Mouse (Mus musculus): Measurements from ENCODE around the gene Bicc1.

Bicc1 gene

DNA sequence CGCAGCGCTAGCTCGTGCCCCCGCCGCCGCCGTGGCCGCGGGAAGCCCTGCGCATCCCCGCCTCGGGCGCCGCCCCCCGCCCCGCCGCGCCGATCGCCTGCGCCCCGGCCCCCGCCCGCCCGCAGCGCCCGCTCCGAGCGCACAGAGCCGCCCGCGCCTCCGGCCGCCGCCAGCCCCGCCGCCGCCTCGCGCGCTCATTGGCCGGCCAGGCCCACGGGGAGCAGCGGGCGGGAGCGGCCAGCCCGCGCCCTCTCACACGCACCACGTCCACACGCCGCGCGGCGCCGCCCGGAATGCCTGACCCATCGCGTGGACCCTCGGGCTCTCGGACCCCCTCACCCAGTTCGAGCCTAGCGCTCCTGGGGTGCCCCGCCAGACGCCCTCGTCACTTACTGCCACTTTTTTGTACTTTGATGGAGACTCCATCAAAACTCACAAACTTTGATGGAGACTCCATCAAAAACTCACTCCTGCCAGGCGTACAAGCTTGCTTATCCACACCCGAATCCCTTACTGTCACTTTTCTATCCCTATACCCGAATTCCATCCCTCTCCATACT, at the start of gene Bicc1:
Bicc1 (minus strand) TSS at position 25 of the 560 bp plus-strand sequence.
- in situ Hi-C loops (cut with MboI): no loop called here

DNA sequence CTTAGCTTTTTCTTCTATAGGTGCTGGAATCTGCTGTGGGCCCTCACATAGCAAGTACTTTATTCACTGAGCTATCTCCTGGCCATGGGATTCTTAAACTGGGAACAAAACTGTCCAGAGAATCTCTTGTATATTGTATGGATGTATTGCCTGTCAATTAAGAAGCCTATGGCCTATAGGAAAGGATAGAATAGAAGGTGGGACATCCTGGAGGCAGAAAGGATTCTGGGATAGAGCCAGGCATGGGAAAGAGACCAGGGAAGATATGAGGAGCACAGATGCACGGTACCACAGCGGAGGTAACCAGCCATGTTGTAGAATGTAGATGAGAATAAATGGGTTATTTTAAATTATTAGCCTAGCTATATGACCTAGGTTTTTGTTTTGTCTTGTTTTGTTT, 42.0 kb upstream of the Bicc1 start:
- in situ Hi-C loops (cut with MboI): no loop called here

DNA sequence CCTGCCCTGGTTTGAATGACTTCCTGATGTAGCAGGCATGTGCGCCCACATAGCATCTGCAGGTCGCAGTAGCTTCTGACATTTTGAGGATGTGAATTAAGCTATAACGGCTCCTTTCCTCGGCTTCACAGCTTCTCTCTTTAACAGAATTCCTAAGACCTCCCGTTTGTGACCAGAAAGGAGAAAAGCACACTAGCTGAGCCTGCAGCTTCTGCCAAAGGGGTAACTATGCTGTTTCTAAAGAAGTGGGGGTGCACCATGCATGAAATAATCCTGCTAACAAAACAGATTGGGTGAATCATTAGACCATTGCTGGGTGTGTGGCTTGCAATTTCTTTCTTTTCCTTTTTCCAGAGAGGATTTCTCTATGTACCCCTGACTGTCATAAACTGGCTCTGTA, 41.5 kb upstream of the Bicc1 start:
- in situ Hi-C loops (cut with MboI): no loop called here

DNA sequence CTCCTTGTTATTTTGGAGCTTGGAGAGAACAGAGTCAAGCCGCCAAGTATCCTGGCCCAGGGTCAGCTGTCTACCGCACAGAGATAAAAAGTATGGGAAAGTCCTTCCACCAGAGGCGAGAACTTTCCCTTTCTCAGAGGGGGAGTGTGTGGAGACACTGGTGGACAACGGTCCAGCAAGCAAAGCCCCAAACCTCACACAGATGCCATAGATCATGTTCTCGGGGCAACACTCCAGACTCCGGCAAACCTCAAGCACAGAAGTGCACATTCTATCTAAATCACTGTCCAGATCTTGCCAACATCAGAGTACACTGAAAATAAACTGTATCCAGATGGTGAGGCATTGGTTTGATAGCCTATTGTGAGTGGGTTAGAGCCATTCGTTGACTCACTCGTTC, 39.2 kb upstream of the Bicc1 start:
- in situ Hi-C loops (cut with MboI): no loop called here

DNA sequence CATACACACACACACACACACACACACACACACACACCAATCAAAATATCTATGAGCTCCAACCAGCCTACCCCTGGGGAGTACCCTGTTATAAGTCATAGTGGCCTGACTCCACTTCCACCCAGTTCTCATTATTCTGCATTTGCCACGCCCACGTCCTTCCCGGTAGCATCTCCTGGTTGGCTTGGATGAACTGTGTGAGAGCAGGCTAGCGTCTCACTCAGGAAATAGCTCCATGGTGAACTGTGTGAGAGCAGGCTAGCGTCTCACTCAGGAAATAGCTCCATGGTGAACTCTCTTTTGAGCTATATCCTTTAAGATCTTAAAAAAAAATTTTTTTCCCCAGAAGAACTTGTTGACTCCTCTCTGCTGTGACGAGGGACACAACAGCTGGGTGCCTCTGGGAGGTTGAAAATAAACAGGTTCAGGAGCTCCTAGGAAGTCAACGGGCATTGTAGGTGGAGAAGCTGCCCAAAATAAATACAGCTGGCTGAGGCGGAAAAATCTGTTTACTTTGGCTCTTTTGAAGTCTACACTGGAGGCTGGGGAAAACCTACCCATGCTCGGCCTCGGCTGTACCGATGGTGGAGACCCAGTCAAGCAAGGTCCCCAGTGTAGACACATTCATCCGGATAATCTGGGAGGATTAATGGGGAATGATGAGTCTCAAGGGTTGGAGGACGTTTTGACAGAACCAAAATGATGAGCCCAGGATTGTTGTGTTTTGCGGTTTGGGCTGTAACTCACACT, 37.7 kb upstream of the Bicc1 start:
- in situ Hi-C loops (cut with MboI): no loop called here

DNA sequence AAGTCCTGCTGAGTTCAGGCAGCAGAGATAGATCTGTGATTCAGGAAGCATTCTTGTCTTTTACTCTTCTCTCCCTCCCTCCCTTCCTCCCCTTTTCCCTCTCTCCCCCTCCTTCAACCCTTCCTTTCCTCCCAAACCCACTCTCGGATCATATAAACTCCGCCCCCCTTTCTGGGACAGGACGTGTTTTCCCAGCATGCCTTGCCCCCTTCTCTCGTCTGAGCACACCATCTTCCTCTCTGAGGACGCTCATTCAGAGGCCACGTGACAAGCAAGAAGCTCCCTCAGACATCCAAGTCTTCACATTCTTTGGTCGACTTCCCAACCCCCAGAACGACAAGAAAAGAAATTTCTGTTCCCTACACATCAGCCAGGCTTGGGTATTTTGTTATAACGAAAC, 36.0 kb upstream of the Bicc1 start:
- in situ Hi-C loops (cut with MboI): no loop called here

DNA sequence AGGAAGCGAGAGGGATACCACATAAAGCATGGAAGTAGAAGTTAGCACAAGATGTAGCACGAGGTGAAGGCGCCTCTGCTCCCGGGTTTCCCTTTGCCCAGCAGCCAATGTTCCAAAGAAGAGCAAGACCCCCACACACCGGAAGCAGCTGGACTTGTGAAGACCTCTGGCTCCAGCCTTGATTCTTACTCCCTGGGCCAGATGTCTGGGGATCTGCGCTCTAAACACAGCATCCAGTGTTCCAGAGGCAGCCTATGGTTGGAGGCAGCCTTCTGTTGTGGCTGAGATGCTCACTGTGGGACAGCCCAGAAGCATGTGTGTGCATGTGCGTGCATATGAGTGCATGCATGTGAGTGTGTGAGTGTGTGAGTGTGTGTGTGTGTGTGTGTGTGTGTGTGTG, 35.2 kb upstream of the Bicc1 start:
- in situ Hi-C loops (cut with MboI): no loop called here

DNA sequence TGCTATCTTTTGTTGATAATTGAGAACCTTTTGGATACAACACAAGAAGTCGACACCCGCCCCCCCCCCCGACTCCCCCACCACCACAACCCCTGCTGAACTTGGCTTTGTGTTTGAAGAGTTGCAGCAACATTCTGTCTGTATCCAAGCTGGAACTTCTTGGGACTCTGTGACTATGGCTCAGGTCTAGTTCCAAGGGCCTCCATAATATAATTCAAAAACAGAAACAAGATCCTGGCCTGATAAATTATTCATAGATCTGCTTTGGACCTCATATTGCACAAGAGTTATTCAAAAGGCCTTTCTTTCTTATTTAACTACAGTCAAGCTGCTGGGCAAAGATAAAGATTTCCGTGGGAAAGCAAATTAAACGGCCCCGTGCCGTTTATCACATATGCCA, 33.8 kb upstream of the Bicc1 start:
- in situ Hi-C loops (cut with MboI): no loop called here

DNA sequence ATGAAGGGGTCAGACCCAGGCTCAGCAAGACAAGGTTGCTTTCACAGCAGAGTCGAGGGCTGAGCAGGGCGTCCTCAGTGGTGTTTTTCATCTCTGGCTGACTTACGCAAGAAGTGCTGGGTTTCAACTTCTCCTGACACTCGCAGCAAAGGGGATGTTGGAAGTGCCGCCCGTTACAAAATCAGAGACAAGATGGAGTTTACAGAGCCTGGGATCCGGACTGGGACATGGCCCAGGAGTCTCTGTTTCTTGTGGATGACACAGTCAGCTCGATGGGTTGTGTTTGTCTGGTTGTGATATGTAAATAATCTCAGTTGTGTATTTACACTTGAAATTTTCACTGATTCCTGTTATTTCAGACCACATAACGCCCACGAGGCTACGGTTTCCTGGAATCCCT, 33.4 kb upstream of the Bicc1 start:
- in situ Hi-C loops (cut with MboI): no loop called here

DNA sequence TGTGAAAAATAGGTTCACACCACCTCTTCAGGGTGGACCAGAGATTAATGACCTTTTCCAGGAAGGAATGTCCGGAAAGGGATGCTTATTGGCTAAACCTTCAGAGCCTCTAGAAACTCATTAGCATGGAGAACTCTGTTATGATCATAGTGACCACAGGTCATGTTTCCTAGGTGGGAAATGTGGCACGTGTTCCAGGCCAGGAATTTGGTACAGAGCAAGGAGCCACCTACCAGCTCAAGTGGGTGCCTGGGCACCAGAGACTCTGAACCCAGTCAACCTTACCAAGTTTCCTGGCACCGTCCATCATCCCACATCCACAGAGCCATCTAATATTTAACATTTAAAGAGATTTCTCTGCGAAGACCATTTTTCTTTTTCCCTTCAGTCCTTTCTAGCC, 29.2 kb upstream of the Bicc1 start:
- in situ Hi-C loops (cut with MboI): no loop called here

DNA sequence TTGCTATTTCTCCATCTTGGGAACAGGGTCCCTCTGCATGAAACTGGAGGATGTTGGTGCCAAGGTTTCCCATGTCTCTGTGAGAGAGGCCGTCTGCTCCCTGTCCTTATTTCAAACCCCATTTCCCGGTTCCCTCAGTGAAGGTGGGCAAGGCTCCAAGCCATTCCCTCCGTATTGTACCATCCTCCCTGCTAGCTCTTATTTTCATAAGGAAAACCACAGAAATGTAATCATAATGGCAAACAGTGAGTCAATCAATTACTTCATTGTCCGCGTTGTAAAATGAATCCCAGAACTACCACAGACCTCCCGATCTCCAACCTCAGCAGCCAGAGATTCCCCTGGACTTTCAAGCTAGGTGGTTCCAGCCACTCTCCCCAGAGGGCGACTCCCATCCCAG, 25.6 kb upstream of the Bicc1 start:
- in situ Hi-C loops (cut with MboI): no loop called here

DNA sequence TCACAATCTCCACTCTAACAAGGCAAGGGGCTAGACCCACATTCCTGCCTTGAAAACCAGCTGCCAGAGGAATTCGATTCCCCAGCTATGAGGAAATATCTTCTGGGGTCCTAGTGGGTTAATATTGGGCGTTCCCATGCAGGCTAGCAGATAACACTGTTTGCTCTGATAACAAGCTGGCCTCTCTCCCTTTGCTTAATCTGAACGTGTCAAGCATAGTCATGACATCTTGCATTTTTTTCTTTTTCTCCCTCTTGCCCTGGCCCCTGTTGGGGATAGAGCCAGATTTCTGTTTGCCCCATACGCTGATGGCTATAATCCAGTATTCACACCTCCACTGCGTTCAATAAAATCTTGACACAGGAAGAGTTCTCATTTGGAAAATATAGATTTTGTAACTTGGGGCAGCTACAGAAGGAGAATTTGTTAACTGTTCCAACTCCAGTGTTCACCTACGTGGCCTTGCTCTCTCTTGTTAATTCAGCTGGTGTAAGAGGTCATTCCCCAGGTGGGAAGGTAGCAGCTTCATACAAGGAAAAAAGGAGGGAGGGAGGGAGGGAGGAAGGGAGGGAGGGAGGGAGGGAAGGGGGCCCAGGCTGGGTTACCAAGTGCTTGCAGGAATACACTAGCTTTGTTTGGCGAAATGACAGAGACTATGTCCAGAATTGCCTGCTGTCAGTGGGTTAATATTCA, 24.0 kb upstream of the Bicc1 start:
- in situ Hi-C loops (cut with MboI): no loop called here

DNA sequence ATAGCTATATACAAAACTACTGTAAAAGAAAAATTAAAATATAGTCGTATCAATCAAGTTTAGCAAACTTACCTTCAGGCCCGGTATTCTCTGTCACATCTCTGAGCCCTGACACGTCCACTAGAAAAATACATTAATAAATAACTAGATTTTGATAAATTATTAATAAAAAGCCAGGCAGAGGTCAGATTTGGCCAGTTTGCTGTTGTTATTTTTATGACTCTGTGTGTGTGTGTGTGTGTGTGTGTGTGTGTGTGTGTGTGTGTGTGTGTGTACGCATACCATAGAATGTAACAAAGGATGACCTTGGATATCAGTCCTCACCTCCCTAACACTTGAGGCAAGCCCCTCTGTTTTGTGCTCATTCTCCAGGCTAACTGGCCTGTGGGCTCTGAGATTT, 22.4 kb upstream of the Bicc1 start:
- in situ Hi-C loops (cut with MboI): no loop called here

DNA sequence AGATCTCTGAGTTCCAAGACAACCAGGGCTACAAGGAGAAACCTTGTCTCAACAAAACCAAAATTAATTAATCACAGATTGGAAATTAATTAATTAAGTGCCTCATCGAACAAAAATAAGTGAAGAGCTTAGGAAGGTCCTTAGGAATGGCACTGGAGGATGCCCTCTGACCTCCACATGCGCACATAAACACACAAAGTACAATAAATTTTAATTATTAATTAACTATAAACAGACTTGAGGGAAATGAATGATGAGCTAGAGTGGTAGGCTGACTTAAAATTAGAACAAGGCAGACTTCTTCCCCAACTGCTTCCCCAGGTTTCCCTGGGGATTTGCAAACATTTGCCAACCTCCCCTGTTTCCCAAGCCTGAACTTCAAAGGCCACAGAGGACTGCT, 21.6 kb upstream of the Bicc1 start:
- in situ Hi-C loops (cut with MboI): no loop called here

DNA sequence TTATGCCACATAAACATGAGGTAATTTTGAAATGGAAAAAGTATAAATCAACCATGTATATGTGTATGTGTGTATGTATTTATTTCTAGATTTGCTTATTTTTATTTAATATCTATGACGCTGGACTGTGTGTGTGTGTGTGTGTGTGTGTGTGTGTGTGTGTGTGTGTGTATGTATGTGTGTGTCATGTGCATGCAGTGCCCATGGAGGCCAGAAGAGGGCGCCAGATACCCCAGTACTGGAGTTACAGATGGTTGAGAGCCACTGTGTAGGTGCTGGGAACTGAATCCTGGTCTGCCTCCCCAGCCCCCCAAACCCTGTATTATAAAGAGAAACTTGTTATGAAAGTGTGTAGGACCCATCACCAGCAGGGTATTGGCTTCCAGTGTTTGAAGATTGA, 20.6 kb upstream of the Bicc1 start:
- in situ Hi-C loops (cut with MboI): no loop called here

DNA sequence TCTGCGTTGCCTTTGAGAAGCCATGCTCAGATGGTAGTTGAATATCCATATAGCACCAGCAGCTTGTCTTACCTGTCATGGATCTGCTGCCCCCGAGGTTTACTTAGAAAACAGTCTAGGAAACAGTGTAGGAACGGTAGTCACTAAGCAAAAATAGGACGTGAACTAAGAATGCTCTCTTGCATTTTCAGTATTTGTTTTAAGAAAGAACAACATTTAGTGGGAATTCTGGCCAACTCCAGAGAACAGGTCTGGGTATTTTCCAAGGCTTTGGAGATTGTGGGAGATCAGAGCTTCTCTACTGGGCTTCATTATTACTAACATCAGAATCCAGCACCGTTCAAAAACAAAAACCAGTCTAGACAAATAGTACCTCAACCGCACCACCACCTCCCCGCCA, 17.7 kb upstream of the Bicc1 start:
- in situ Hi-C loops (cut with MboI): no loop called here

DNA sequence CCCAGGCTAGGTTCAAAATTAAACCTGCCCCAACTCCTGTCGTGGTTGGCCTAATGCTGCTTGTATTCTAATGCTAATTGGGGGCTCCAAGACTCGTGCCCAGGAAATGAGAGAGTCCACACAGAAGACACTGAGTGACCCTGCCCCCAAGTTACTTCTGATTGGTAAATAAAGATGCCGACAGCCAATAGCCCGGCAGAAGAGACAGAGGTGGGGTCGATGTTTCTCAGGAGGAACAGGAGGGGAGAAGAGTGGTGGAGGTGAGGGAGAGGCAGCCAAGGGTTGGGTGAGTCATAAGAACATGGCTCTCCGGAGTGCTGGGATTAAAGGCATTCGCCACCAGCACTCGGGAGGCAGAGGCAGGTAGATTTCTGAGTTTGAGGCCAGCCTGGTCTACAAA, 16.8 kb upstream of the Bicc1 start:
- in situ Hi-C loops (cut with MboI): no loop called here

DNA sequence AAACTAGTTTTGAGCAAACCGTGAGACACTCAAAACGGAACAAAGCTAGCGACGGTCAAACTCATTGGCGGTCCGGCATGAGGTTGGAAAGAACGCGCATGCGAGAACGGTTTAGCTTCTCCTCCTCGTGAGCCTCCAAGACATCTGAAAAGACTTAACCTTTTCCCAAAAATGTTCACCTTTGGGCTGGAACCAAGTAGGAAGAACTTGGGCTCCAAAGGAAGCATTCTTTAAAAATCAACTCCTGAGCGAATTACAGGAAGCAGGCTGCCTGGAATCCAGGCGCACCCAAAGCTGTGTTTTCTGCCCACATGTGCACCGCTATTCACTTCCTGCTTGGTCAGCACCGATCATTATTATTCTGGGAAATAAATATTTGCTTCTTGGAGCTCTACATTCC, 15.8 kb upstream of the Bicc1 start:
- in situ Hi-C loops (cut with MboI): no loop called here

DNA sequence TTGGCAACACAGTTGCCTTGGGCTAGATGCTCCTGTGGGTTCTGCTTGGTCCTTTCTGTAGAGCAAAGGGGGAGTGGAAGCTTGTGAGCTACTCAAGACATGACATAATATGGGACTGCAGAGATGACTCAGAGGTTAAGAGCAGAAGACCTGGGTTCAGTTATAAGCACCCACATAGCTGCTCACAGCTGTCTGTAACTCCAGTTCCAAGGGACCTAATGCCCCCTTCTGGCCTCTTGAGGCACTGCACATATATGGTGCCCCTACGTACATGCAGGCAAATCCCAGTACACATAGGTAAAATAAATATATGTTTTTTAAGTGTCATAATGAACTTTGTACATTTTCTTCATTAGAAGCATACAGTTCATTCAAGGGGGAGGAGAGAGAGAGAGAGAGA, 11.9 kb upstream of the Bicc1 start:
- in situ Hi-C loops (cut with MboI): no loop called here

DNA sequence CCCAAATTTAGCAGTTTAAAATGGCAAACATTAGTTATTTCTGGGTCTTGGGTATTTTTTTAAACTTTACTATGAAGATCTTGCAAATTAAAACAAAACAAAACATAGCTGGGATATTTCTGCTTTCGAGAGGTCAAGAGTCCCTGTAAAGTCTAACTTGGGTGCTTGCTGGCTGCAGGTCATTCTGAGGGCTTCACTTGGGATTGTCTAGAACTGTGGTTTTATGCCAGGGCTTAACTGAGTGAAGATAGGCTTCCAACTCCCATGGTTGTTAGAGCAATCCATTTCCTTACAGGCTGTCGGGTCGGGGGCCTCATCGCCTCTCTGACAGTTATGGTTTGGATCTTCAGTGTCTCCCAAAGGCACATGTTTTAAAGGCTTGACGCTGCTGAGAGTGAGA, 11.3 kb upstream of the Bicc1 start:
- in situ Hi-C loops (cut with MboI): no loop called here

DNA sequence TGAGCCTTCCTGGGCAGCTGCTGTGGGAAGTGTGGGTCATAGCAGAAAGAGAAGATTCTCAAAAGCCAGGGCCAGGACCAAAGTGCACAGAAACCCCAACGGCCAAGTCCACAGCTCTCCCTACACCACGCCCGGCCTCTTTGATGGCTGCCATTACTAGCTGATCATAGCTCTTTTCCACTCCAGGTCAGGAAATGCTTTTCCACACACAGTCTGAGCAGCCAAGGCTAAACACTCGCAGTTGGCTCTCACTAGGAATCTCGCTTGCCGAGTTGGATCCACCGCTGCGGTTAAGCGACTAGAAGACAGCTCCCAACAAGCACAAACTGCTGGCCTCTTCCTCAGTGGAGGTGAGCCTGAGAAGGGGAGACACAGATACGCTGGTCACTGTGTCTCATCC, 10.3 kb upstream of the Bicc1 start:
- in situ Hi-C loops (cut with MboI): no loop called here

DNA sequence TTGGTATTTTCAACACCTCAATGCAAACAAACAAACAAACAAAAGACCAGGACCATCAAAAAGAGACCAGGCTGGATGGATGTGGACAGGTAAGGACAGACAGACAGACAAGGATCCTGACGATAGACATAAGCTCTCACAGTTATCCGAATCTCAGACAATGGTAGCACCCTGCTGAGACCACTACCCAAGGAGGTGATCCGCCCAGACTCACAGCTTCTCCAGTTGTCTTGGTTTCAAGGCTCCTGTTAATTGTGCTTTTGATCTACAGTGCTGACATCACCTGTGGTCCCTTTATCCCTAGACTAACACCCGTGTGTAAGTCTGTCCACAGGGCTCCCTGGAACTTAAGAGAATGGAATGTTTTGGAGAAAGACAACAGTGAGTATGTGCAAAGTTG, 9.7 kb upstream of the Bicc1 start:
- in situ Hi-C loops (cut with MboI): no loop called here

DNA sequence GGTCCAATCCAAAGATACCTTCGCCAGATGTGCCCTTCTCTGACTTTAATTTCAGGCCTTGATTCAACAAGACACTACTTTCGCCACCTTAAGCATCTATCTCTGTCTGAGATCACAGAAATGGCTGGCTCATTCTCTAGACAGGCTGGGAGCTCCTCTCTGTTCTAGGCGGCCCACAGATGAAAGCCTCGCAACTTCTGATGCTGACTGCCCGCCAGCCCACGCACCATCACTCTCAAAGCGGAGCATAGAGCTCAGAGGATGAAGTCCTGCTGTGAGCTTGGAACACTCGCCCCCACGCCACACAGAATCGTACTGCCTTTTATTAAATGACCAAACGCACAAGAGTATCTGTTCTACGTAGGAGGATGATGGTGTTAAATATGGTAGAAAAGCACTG, 949 bp upstream of the Bicc1 start:
- in situ Hi-C loops (cut with MboI): no loop called here
